Mouse (Mus musculus) hindbrain, embryonic 15.5 days (tissue): ENCODE results near the gene Oscar. TPM values are rescaled to one million over a fixed set of nuclear protein-coding genes. Genes with fewer than 3 reads are reported as not detected.
A peak's percentile ranks its signal among the peaks of the same experiment; 100 is the strongest.

Source experiments
- ATAC-seq: fragments of 200-750 bp; cut with Nextera tagmentation; 2 replicates; pipeline ENCODE4 v1.8.0; 2017; ENCODE audit warnings: low read depth, moderate number of reproducible peaks, moderate TSS enrichment; ENCODE audit not compliant: low FRiP score
- H3K27ac ChIP-seq: fragments of 300-500 bp; sonication (generic); replicated peaks from 2 replicates; pipeline ENCODE4 v1.5.1; 2015; ENCODE audit warnings: mild to moderate bottlenecking, inconsistent platforms
- H3K27me3 ChIP-seq: fragments of 300-500 bp; sonication (generic); 2 replicates; pipeline ENCODE4 v1.6.1; 2015; ENCODE audit warnings: control low read depth, inconsistent platforms
- H3K36me3 ChIP-seq: fragments of 300-500 bp; sonication (generic); 2 replicates; pipeline ENCODE4 v1.6.1; 2015; ENCODE audit warnings: control low read depth, inconsistent platforms
- H3K4me1 ChIP-seq: fragments of 300-500 bp; sonication (generic); replicated peaks from 2 replicates; pipeline ENCODE4 v1.6.1; 2015; ENCODE audit warnings: control low read depth, inconsistent platforms
- H3K4me2 ChIP-seq: fragments of 300-500 bp; sonication (generic); 2 replicates; pipeline ENCODE4 v1.6.1; 2015; ENCODE audit warnings: moderate library complexity, mild to moderate bottlenecking, inconsistent platforms
- H3K4me3 ChIP-seq: fragments of 300-500 bp; sonication (generic); 2 replicates; pipeline ENCODE4 v1.5.1; 2015; ENCODE audit warnings: mild to moderate bottlenecking, inconsistent platforms
- H3K9ac ChIP-seq: fragments of 300-500 bp; sonication (generic); 2 replicates; pipeline ENCODE4 v1.6.1; 2015; ENCODE audit warnings: inconsistent platforms
- H3K9me3 ChIP-seq: fragments of 300-500 bp; sonication (generic); 2 replicates; pipeline ENCODE4 v1.6.1; 2016; ENCODE audit warnings: control low read depth, inconsistent platforms
- WGBS: fragments of 180-500 bp; shearing (Covaris S2); methylation state at CpG from one replicate; pipeline ENCODE4 v1.1.7; 2015; 5-methylcytosine and 5-hydroxymethylcytosine counted together
- polyA plus RNA-seq: library from polyadenylated mRNA; unstranded; fragments of >200 nt; fragmentation: Nextera tagmentation; extraction: Ambion mirVana; gene quantifications from 2 replicates; pipeline ENCODE4 v1.2.1, GENCODE M21; 2015

Oscar gene
- polyA plus RNA-seq, 1 experiment from 2014 or later: 0.66 TPM

DNA sequence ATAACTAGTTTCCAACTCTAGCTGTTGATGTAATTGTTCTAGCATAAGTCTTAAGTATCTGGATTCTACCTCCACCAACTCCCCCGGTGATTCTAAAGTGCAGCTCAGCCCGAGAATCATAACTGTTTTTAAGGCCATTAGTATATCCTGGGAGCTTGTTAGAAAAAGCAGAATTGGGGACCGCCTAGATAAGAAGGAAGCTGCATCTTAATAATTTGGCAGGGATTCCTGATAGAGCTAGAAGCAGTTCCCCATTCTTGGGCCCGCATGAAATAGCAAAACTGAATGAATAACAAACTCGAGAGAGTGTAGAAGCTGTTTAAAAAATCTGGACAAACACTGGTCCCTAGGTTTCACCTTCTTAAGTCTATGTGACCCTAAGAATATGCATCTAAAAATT lies 27.5 kb upstream of the Oscar start:
- Histone ChIP-seq H3K4me2 (peak overlapping the region; percentile 73), H3K27ac (no peak overlapping the region), H3K27me3 (no peaks in the 10 kb centered on the region; the same call in 1 of the 2 replicates), H3K9ac (no peak overlapping the region), H3K36me3 (peaks cover 20% of the 10 kb centered on the region), H3K4me1 (peaks cover 34% of the 10 kb centered on the region), H3K9me3 (no peaks in the 10 kb centered on the region), H3K4me3 (no peak overlapping the region)
- ATAC-seq: no peak
- 80% methylated on average over 5 of the region's 5 CpGs for WGBS

GRCm38 (mm10) chr7:3630478-3630815 lies 14.5 kb upstream of the Oscar start:
- WGBS: 65% methylated on average over 3 of the region's 3 CpGs
- no peaks in the 10 kb centered on the region for H3K27me3 ChIP-seq

DNA sequence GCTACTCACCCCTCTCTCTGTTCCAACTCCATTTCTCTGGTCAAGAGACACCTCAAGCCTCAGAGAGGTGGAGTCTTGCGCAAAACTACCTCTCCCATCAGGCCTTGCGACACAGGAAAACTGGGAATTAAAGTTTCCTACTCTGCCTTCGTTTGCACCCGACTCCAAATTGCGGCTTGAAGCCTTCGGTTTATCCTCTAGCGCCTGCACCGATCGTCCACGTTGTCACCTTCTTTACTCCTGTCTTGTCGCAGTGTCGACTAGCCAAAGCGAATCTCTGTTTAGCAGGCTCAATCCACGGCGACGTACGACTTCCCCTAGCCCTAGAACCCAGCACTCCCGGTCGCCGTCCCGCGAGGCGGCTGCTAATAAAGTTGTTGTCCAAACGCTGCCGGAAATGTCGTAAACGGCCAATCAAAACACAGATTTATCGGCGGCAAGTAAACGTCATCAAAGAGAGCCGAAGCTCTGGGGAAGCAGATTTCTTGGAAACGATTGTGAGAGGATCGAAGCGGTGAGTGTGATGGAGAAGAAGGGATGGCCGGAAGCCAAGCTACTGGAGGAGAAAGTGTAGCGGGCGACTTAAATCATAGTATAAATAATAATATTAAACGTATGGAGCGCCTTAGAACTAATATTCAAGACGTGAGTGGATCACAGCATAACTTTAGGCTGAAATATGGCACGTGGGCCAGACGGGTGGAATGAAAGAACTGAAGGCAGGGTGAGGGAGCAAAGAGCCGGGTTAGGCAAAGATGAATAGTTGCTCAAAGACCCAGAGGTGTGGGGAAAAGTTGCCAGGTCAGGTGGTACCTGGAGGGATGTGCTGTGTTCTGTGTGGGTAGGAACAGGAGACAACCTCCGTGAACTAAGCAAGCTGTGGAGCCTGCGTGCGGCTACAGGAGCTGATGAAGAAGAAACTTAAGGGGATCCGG lies 13.9 kb upstream of the Oscar start, which contains the start of the genes Tfpt and Prpf31:
Tfpt (minus strand) TSS at position 387 of the 935 bp plus-strand sequence.
Prpf31 (plus strand) TSS at position 443 of the 935 bp plus-strand sequence.
- peak within 1 kb of the TSS; percentile 88 for H3K27ac ChIP-seq

More at GRCm38 (mm10) chr7:3630478-3630815, 14.5 kb upstream of the Oscar start:
- Histone ChIP-seq H3K9me3 (no peaks in the 10 kb centered on the region), H3K4me3 (peak overlapping the region; percentile 62), H3K36me3 (peaks cover 11% of the 10 kb centered on the region), H3K4me1 (peaks cover 31% of the 10 kb centered on the region), H3K9ac (peak overlapping the region; percentile 75), H3K4me2 (peak overlapping the region; percentile 95), H3K27ac (no peak overlapping the region)
- ATAC-seq: peak; percentile 33

GRCm38 (mm10) chr7:3629030-3629429 lies 13.1 kb upstream of the Oscar start:
- WGBS: 41% methylated on average over 4 of the region's 4 CpGs
- Histone ChIP-seq H3K27me3 (no peaks in the 10 kb centered on the region), H3K9me3 (no peaks in the 10 kb centered on the region), H3K9ac (peak overlapping the region; percentile 75), H3K4me2 (peak overlapping the region; percentile 95), H3K4me3 (peak overlapping the region; percentile 62), H3K27ac (peak overlapping the region; percentile 88), H3K4me1 (peaks cover 31% of the 10 kb centered on the region), H3K36me3 (peaks cover 11% of the 10 kb centered on the region)
- ATAC-seq: peak; percentile 40

More for the DNA sequence above, 13.9 kb upstream of the Oscar start, which contains the start of the genes Tfpt and Prpf31:
- Histone ChIP-seq H3K4me2 (peak within 1 kb of the TSS; percentile 95), H3K36me3 (peaks cover 7% of the 10 kb centered on the region; the same call in 1 of the 2 replicates), H3K9me3 (no peaks in the 10 kb centered on the region), H3K9ac (peak within 1 kb of the TSS; percentile 75), H3K4me1 (peaks cover 31% of the 10 kb centered on the region), H3K4me3 (peak within 1 kb of the TSS; percentile 62), H3K27me3 (no peaks in the 10 kb centered on the region)
- ATAC-seq: peak; percentile 90
- WGBS: 1% methylated on average over 47 of the region's 47 CpGs

DNA sequence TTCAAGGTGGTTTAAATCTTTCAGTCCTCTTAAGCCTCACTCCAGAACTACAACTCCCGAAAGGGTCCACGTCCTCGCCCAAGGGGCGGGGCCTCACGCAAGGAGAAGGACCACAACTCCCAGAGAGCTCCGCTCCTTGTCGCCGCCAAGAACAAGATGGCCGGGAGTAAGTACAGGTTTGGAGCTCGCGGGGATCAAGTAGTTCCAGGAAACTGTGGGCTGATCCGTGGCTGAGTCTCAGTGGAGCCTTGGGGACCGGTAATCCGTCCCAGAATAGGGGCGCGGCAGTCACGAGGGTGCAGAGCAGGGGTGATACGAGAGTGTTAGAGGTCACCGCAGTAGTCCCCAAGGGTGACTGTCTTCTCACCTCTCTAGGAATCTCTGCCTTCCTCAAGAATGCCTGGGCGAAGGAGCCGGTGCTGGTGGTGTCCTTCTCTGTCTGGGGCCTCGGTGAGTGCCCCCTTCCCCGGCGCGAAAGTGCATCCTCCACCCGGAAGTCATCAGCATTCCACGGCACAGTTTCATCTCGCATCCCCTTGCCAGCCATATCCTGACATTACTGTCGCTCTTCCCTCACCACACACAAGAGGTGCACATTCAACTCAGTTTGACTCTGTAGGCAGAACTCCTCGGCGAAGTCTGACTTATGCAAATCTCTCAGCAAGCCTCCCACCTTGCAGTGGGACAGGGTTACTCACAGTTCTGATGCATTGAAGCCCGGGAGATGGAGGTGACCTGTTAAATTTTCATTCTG lies 1.5 kb upstream of the Oscar start, which contains the start of gene Ndufa3:
Ndufa3 (plus strand) TSS at position 132 of the 754 bp plus-strand sequence.
- Histone ChIP-seq H3K4me3 (peak within 1 kb of the TSS; percentile 66), H3K27me3 (no peaks in the 10 kb centered on the region; the same call in 1 of the 2 replicates), H3K9ac (peak within 1 kb of the TSS; percentile 64), H3K4me1 (peaks cover 21% of the 10 kb centered on the region), H3K9me3 (no peaks in the 10 kb centered on the region), H3K4me2 (peak within 1 kb of the TSS; percentile 71), H3K36me3 (peaks cover 13% of the 10 kb centered on the region; the same call in 1 of the 2 replicates), H3K27ac (peak within 1 kb of the TSS; percentile 77)
- under 1% methylated on average over 32 of the region's 32 CpGs for WGBS
- ATAC-seq: peak; percentile 96

DNA sequence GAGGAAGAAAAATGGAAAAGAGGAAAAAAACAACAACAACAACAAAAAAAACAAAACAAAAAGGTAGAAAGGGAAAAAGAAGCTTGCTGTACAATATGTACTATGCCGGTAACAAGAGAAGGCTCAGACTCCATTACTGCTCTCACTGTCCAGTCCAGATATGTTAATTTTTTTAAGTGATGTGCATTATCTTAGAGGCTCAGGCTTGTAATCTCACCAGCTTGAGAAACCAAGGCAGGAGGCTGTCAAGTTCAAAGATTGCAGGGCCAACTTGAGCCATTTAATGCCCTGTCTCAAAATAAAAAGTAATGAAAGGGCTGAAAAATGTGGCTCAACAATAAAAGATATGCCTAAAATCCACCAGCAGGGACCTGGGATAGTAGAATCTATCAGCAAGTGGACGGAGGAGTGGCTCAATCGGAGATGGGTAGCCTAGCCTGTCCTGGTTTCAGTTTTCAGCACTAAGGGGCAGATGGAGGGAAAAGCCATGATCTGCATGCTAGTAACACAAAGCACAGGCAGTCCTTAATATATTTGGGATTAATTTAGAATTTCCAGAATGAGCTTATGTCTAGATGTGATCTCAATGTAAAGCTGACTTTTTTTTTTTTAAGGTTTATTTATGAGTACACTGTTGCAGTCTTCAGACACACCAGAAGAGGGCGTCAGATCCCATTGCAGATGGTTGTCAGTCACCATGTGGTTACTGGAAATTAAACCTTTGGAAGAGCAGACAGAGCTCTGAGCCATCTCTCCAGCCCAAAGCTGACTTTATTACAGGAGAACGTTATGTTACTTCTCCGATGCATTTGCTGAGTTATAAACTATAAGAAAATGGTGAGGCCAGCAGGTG lies 658 bp upstream of the Oscar start:
- Histone ChIP-seq H3K36me3 (peaks cover 11% of the 10 kb centered on the region; the same call in 1 of the 2 replicates), H3K4me2 (peak overlapping the region; percentile 71), H3K4me3 (peak overlapping the region; percentile 66), H3K9me3 (no peaks in the 10 kb centered on the region), H3K27me3 (no peaks in the 10 kb centered on the region; the same call in 1 of the 2 replicates), H3K9ac (no peak overlapping the region), H3K27ac (peak overlapping the region; percentile 16), H3K4me1 (peaks cover 21% of the 10 kb centered on the region)
- peak; percentile 17 for ATAC-seq
- WGBS: 45% methylated on average over 6 of the region's 6 CpGs

GRCm38 (mm10) chr7:3614021-3614420 lies 1.9 kb downstream of the Oscar start:
- WGBS: 81% methylated on average over 3 of the region's 3 CpGs
- H3K4me3 ChIP-seq: no peak overlapping the region
- H3K27ac ChIP-seq: no peak overlapping the region
- no peak overlapping the region for H3K9ac ChIP-seq
- H3K4me2 ChIP-seq: no peak overlapping the region
- H3K36me3 ChIP-seq: no peaks in the 10 kb centered on the region
- ATAC-seq: no peak
- peaks cover 18% of the 10 kb centered on the region for H3K4me1 ChIP-seq
- no peaks in the 10 kb centered on the region for H3K9me3 ChIP-seq
- H3K27me3 ChIP-seq: no peaks in the 10 kb centered on the region; the same call in 1 of the 2 replicates

DNA sequence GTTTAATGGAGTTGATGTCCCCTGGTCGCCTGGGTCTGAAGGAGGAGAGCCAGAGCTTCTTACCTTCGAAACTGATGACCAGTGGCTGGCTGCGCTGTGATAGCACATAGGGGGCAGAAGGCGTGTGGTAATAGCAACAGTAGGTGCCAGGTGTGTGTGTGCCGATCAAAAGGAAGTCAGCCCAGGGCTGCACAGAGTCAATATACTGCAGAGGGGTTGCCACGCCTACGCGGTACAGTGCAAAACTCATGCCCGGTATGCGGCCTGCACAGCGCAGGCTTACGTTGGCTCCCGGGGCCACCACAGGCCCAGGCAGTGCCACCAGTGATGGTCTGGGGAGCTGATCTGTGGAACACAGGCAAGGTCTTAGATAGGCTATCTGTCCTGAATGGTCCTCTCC lies 5.0 kb downstream of the Oscar start:
- Histone ChIP-seq H3K27ac (no peak overlapping the region), H3K9ac (no peak overlapping the region), H3K4me1 (no peaks in the 10 kb centered on the region), H3K4me2 (no peak overlapping the region), H3K4me3 (no peak overlapping the region), H3K36me3 (no peaks in the 10 kb centered on the region), H3K27me3 (no peaks in the 10 kb centered on the region; the same call in 1 of the 2 replicates), H3K9me3 (no peaks in the 10 kb centered on the region)
- ATAC-seq: no peak
- WGBS: 90% methylated on average over 13 of the region's 13 CpGs

- Histone ChIP-seq H3K27me3 (no peaks in the 10 kb centered on the region; the same call in 1 of the 2 replicates), H3K27ac (no peak overlapping the region), H3K9me3 (no peaks in the 10 kb centered on the region), H3K4me1 (no peaks in the 10 kb centered on the region), H3K4me2 (no peak overlapping the region), H3K9ac (no peak overlapping the region), H3K36me3 (no peaks in the 10 kb centered on the region), H3K4me3 (no peak overlapping the region)
- WGBS: 95% methylated on average over 3 of the region's 3 CpGs
- ATAC-seq: no peak
Measured at GRCm38 (mm10) chr7:3610437-3610836, 5.5 kb downstream of the Oscar start.

DNA sequence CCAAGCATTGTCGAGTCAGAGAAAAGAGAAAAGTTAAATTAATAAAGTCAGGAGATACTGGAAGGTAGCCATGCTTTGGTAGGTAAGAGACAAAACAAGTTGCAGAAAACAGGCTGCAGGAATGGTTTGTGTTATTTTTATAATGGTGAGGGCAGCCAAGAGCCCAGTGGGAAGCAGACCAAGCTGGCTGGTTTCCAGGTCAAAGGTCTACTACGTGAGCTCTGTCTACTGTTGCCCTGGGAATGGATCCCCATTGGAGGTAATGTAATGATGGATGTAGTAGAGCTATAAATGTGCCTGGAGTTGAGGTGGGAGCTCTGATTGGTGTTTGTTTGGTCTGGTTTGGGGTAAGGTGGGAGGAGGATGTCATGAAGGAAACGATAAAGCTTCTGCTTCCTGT lies 6.9 kb downstream of the Oscar start:
- 65% methylated on average over 3 of the region's 3 CpGs for WGBS
- Histone ChIP-seq H3K4me3 (no peak overlapping the region), H3K9ac (no peak overlapping the region), H3K4me2 (no peak overlapping the region), H3K4me1 (no peaks in the 10 kb centered on the region), H3K9me3 (no peaks in the 10 kb centered on the region), H3K36me3 (no peaks in the 10 kb centered on the region), H3K27ac (no peak overlapping the region), H3K27me3 (no peaks in the 10 kb centered on the region; the same call in 1 of the 2 replicates)
- no peak for ATAC-seq

GRCm38 (mm10) chr7:3608668-3609067 lies 7.3 kb downstream of the Oscar start:
- no peaks in the 10 kb centered on the region for H3K9me3 ChIP-seq
- H3K36me3 ChIP-seq: no peaks in the 10 kb centered on the region
- 90% methylated on average over 3 of the region's 3 CpGs for WGBS
- H3K27me3 ChIP-seq: no peaks in the 10 kb centered on the region; the same call in 1 of the 2 replicates
- H3K4me2 ChIP-seq: no peak overlapping the region
- H3K27ac ChIP-seq: no peak overlapping the region
- H3K9ac ChIP-seq: no peak overlapping the region
- no peak overlapping the region for H3K4me3 ChIP-seq
- no peak for ATAC-seq
- no peaks in the 10 kb centered on the region for H3K4me1 ChIP-seq
